Mouse (Mus musculus): Measurements from ENCODE around the gene Kcnma1.
A peak's percentile ranks its signal among the peaks of the same experiment; 100 is the strongest.

Kcnma1 gene

GRCm38 (mm10) chr14:23650126-23650525 lies 364.2 kb downstream of the Kcnma1 start:
- no peak for DNase-seq

- no peak for DNase-seq
Observed at GRCm38 (mm10) chr14:23645361-23646063, 368.8 kb downstream of the Kcnma1 start.

GRCm38 (mm10) chr14:23643162-23643561 lies 371.1 kb downstream of the Kcnma1 start:
- no peak for DNase-seq

DNA sequence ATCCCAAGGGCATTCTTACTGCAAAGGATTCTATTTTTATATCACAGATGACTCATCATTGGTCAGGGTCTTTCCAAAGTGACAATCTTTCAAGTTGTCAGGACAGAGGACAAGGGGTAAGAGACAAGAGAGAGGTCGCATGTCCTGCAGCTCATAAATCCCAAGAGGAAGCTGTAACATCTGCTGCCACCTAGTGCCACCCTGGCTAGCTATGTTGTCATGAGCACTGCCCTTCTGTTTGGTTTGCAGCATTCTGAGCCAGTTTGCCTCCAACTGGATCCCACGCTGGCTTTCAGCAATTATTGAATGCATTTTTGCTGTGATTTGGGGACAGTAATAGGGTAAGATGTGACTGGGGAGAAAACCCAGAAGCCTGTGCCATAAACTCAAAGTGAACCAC lies 373.6 kb downstream of the Kcnma1 start:
- no peak for DNase-seq

DNA sequence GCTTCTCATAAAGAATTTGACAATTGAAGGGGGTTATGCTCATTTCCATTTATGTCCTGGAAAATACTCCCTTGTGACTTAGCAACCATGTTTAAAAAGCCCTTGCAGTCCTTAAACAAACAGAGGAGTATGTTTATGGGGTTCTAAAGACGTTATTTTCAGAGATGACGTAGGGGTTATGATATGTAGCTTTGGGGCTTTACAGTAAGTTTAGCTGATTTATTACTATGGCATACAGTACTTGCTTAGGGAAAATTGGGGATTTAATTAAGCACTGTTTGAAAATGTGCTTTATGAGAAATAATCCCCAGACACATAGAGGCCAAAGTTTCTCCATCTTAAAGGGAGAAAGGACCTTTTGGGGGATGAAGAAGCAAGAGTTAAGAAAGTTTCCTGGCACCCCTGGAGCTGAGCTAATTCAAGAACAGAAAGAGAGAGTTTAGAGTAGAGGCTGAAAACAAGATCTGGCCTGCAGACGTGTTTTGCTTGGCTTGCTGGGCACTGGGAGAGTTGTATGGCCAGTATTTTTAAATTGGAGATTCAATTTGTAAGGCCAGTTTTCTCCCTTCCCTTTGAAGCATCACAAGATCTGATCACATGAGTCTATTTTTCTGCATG lies 376.1 kb downstream of the Kcnma1 start:
- no peak for DNase-seq

GRCm38 (mm10) chr14:23635903-23636302 lies 378.4 kb downstream of the Kcnma1 start:
- no peak for DNase-seq

DNA sequence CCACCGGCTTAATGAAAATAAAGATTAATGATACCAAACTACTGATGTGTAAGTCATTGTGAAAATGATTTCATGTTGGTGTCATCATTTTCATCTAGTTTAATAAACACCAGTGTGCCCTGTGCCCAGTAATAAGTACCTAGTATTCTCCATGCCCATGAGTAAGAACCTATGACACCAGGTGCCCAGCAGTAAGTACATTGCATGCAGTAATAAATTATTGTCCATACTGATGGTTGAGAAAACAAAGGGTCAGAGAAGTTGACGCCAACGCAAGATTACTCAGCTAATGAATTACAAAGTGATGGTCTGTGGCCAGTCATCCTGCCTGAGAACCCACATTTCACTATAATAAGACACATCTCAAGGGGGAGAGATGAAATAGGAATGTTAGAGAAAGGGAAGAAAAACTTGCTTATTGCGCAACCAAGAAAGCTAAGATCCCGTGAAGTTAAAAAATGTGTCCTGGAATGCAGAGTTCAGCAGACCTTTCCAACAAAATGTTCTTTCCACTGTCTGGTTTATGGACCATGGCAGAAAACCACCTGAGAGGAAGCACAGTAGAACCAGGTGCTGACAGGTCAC lies 381.2 kb downstream of the Kcnma1 start:
- no peak for DNase-seq

GRCm38 (mm10) chr14:23626925-23627324 lies 387.4 kb downstream of the Kcnma1 start:
- no peak for DNase-seq

- no peak for DNase-seq
Observed at GRCm38 (mm10) chr14:23626114-23626513, 388.2 kb downstream of the Kcnma1 start.

- no peak for DNase-seq
Observed at GRCm38 (mm10) chr14:23625436-23625835, 388.9 kb downstream of the Kcnma1 start.

GRCm38 (mm10) chr14:23624455-23624854 lies 389.8 kb downstream of the Kcnma1 start:
- DNase-seq, result no peak

- no peak for DNase-seq
Observed at GRCm38 (mm10) chr14:23620685-23621084, 393.6 kb downstream of the Kcnma1 start.

DNA sequence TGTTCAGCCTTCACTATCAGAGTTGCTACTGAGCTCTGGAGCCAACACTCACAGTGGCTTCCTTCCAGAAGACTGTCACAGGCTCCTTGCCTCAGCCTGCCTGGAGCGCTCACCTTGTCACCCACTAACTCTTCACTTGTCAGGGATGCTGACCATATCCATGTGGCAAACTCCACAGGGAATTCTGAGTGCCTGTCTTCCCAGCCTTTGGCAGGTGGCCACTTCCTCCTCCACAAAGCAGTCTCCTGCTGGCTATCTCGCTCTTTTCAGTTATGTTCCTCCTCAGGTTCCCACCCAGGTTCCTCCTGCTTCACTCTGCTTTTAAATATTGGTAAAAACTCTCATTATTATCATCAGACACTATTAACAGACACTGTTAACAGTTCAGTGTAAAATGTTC lies 395.3 kb downstream of the Kcnma1 start:
- no peak for DNase-seq

GRCm38 (mm10) chr14:23618081-23618480 lies 396.2 kb downstream of the Kcnma1 start:
- no peak for DNase-seq

DNA sequence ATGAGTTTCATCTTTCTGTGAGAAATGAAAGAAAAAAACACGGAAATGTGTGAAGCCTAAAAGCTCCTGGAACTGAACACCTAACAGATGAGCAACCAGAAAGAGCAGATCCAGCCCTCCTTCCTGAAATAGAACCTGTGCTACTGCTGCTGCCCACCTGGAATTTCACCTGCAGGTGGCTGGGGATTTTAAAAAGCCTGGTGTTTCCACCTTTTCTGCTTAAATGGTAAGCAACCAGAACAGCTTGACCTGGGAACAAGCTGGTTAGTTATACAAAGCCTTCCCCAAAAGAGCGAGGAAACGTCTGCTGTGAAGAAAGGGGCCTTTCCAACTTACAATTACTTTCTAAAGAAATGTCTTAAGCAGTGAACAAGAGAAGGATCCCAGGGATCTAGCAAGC lies 404.2 kb downstream of the Kcnma1 start:
- DNase-seq, result no peak

DNA sequence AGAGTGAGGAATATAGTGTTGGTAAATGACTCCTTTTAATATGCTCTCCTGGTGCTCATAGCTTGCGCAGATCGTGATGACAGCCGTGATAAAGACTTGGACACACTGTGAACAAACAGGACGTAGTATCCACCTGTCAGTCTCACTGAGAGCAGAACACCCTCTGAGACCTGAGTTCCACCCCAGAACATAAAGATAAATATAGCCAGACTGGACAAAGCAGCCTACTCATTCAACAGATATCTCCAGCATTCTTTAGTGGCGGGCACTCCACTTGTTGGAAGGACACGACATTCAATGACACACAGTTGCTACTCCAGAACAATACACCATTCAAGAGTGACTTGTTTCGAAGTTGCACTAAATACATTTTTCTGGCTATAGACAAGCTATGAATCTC lies 408.6 kb downstream of the Kcnma1 start:
- DNase-seq, result no peak

GRCm38 (mm10) chr14:23602937-23603336 lies 411.4 kb downstream of the Kcnma1 start:
- DNase-seq, result no peak

DNA sequence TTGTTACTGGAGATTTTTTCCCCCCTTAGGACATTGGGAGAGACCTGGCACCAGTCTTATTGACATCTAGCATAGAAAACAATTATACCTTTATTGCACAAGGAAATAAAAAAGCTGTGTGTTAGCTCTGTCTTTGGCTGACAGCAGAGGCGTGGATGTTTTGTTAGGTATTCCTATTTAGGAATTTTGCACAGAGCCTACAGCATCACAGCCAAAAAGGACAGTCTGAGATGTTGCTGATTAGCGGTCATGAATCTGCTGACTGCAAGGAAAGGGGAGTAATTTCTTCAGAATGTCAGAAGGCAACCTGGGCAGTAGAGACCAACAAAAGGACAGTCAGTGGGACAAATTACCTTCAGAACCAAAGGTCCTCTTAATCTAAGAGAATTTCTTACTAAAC lies 412.2 kb downstream of the Kcnma1 start:
- DNase-seq, result no peak

- no peak for DNase-seq
Observed at GRCm38 (mm10) chr14:23594629-23595028, 419.7 kb downstream of the Kcnma1 start.

DNA sequence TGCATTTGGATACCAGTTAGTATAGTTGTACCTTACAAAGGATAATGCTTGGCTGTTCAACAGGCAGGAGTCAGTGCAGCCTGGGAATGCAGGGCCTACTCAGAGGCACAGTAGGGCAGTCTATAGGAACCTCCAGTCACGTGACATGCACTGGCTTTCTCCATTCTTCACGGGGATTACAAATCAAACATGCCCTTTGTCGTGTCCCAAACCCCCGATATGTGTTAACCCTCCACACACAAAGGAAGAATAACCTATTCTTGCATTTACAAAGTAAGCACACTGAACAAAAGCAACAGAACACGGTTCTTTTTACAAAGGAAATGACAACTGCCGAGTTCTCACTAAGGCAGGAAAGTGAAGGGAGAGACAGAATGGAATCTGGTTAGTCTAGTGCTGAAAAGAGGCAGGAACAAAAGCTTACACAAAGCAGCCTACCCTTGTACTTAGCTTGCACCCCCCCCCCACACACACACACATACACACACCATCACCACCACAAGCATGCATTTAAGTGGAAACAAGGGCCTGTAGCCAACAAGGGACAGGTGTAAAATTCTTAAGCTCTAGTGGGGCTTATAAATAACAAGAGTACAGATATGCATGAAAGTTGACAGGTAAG lies 421.4 kb downstream of the Kcnma1 start:
- no peak for DNase-seq

- DNase-seq, result no peak
Observed at GRCm38 (mm10) chr14:23589744-23590481, 424.4 kb downstream of the Kcnma1 start.

GRCm38 (mm10) chr14:23587451-23587850 lies 426.8 kb downstream of the Kcnma1 start:
- DNase-seq, result no peak

GRCm38 (mm10) chr14:23583235-23583634 lies 431.1 kb downstream of the Kcnma1 start:
- peak; percentile 40 for DNase-seq
